Mouse (Mus musculus) embryo, embryonic 9.5 days (tissue): ENCODE results near the gene Rabgap1l.
A peak's percentile ranks its signal among the peaks of the same experiment; 100 is the strongest.
"Not testable (repeated sequence)": the region's sequence is repeated elsewhere in the genome, so short reads cannot be mapped to it uniquely, and the experiment has no call there.

ENCODE experiments used
- DNase-seq: peaks from one replicate; pipeline ENCODE4 v3.0.0-alpha.2; 2017; ENCODE audit errors: extremely low spot score

The Rabgap1l gene

GRCm38 (mm10) chr1:160485731-160486130, 307.3 kb downstream of the Rabgap1l start:
- no peak for DNase-seq

GRCm38 (mm10) chr1:160485028-160485427, 308.0 kb downstream of the Rabgap1l start:
- DNase-seq = no peak

- no peak for DNase-seq
Measured at GRCm38 (mm10) chr1:160481643-160482042, 311.4 kb downstream of the Rabgap1l start.

- DNase-seq = no peak
Measured at GRCm38 (mm10) chr1:160467443-160467842, 325.6 kb downstream of the Rabgap1l start.

GRCm38 (mm10) chr1:160465186-160465585, 327.8 kb downstream of the Rabgap1l start:
- no peak for DNase-seq

- DNase-seq = no peak
Measured at GRCm38 (mm10) chr1:160464148-160464547, 328.9 kb downstream of the Rabgap1l start.

GRCm38 (mm10) chr1:160460346-160460745, 332.7 kb downstream of the Rabgap1l start:
- DNase-seq = no peak

GRCm38 (mm10) chr1:160451663-160452062, 341.3 kb downstream of the Rabgap1l start:
- DNase-seq = no peak

- DNase-seq = no peak
Measured at GRCm38 (mm10) chr1:160448681-160449080, 344.3 kb downstream of the Rabgap1l start.

GRCm38 (mm10) chr1:160446823-160447222, 346.2 kb downstream of the Rabgap1l start:
- no peak for DNase-seq

- DNase-seq = no peak
Measured at GRCm38 (mm10) chr1:160443506-160443905, 349.5 kb downstream of the Rabgap1l start.

- no peak for DNase-seq
Measured at GRCm38 (mm10) chr1:160441679-160442078, 351.3 kb downstream of the Rabgap1l start.

- no peak for DNase-seq
Measured at GRCm38 (mm10) chr1:160441161-160441560, 351.9 kb downstream of the Rabgap1l start.

- DNase-seq = no peak
Measured at GRCm38 (mm10) chr1:160438820-160439219, 354.2 kb downstream of the Rabgap1l start.

GRCm38 (mm10) chr1:160417196-160417854, 375.7 kb downstream of the Rabgap1l start:
- no peak for DNase-seq

- DNase-seq = peak; percentile 8
Measured at GRCm38 (mm10) chr1:160410822-160411221, 382.2 kb downstream of the Rabgap1l start.

- DNase-seq = not testable (repeated sequence)
Measured at GRCm38 (mm10) chr1:160409689-160410088, 383.3 kb downstream of the Rabgap1l start.

GRCm38 (mm10) chr1:160409123-160409522, 383.9 kb downstream of the Rabgap1l start:
- DNase-seq = no peak

- no peak for DNase-seq
Measured at GRCm38 (mm10) chr1:160408302-160408897, 384.6 kb downstream of the Rabgap1l start.

GRCm38 (mm10) chr1:160399428-160399827, 393.6 kb downstream of the Rabgap1l start:
- DNase-seq = peak; percentile 43

- DNase-seq = no peak
Measured at GRCm38 (mm10) chr1:160397037-160397436, 396.0 kb downstream of the Rabgap1l start.

GRCm38 (mm10) chr1:160387446-160387845, 405.6 kb downstream of the Rabgap1l start:
- no peak for DNase-seq

GRCm38 (mm10) chr1:160378367-160378766, 414.6 kb downstream of the Rabgap1l start:
- no peak for DNase-seq
